Mouse (Mus musculus) liver, embryonic 14.5 days (tissue): ENCODE measurements around the gene BC004004. TPM values are rescaled to one million over a fixed set of nuclear protein-coding genes. Genes with fewer than 3 reads are reported as not detected.

Experiments
- ATAC-seq: fragments of 200-750 bp; cut with Nextera tagmentation; 2 replicates; pipeline ENCODE4 v1.8.0; 2017; ENCODE audit warnings: moderate number of reproducible peaks, mild to moderate bottlenecking, moderate library complexity; ENCODE audit not compliant: insufficient read depth
- DNase-seq, 3 experiments: peaks; one replicate each; pipeline ENCODE4 v3.0.0-alpha.2; 2012 to 2013; ENCODE audit warnings: low read depth in 3 of 3, low spot score in 3 of 3
- H3K27ac ChIP-seq: fragments of 300-500 bp; sonication (generic); 2 replicates; pipeline ENCODE4 v1.5.1; 2014; ENCODE audit warnings: moderate library complexity, mild to moderate bottlenecking, control low read depth, inconsistent platforms
- H3K27me3 ChIP-seq: fragments of 300-500 bp; sonication (generic); 2 replicates; pipeline ENCODE4 v1.6.1; 2014; ENCODE audit warnings: mild to moderate bottlenecking, low read length, moderate library complexity; ENCODE audit not compliant: control insufficient read depth, insufficient read depth
- H3K36me3 ChIP-seq: fragments of 300-500 bp; sonication (generic); replicated peaks from 2 replicates; pipeline ENCODE4 v1.6.1; 2014; ENCODE audit warnings: low read depth; ENCODE audit not compliant: control insufficient read depth, insufficient read depth
- H3K4me1 ChIP-seq, 2 experiments: fragments of 200-500 bp in 1 of 2; fragments of 300-500 bp in 1 of 2; sonication (generic) in 1 of 2; replicated peaks; 2 replicates each; pipeline ENCODE4 v1.6.1; 2012 to 2014; ENCODE audit warnings: antibody characterized with exemption in 1 of 2, inconsistent platforms in 1 of 2, low read length in 1 of 2; ENCODE audit not compliant: control insufficient read depth in 2 of 2, insufficient read depth in 2 of 2
- H3K4me2 ChIP-seq: fragments of 300-500 bp; sonication (generic); 2 replicates; pipeline ENCODE4 v1.6.1; 2014; ENCODE audit warnings: low read depth, mild to moderate bottlenecking, control low read depth, moderate library complexity
- H3K4me3 ChIP-seq, 2 experiments: fragments of 200-500 bp in 1 of 2; fragments of 300-500 bp in 1 of 2; sonication (generic) in 1 of 2; 2 replicates each; pipeline ENCODE4 v1.5.1; 2012 to 2014; ENCODE audit warnings: low read depth in 2 of 2, low read length in 2 of 2, mild to moderate bottlenecking in 2 of 2, control low read depth in 1 of 2, inconsistent platforms in 1 of 2, moderate library complexity in 1 of 2; ENCODE audit not compliant: insufficient read depth in 1 of 2
- H3K9ac ChIP-seq: fragments of 300-500 bp; sonication (generic); replicated peaks from 2 replicates; pipeline ENCODE4 v1.6.1; 2014; ENCODE audit warnings: mild to moderate bottlenecking, control low read depth, moderate library complexity
- H3K9me3 ChIP-seq: fragments of 300-500 bp; sonication (generic); 2 replicates; pipeline ENCODE4 v1.6.1; 2016; ENCODE audit warnings: low read length, mixed read lengths; ENCODE audit not compliant: control insufficient read depth
- CTCF ChIP-seq: IDR thresholded peaks from 2 replicates; pipeline ENCODE4 v1.5.1; 2016; ENCODE audit warnings: antibody characterized with exemption, low read depth, control low read depth
- EP300 ChIP-seq: IDR thresholded peaks from 2 replicates; pipeline ENCODE4 v1.6.1; 2016; ENCODE audit warnings: antibody characterized with exemption, low read depth
- WGBS: fragments of 180-500 bp; shearing (Covaris S2); extraction: QIAGEN DNeasy Blood & Tissue Kit; methylation state at CpG from one replicate; pipeline ENCODE4 v1.1.7; 2014; ENCODE audit not compliant: insufficient replicate concordance; 5-methylcytosine and 5-hydroxymethylcytosine counted together
- polyA plus RNA-seq, 2 experiments: library from polyadenylated mRNA; depleted of rRNA in 1 of 2; stranded (reverse) in 1 of 2; unstranded in 1 of 2; fragments of >200 nt; fragmentation: Nextera tagmentation in 1 of 2; extraction: Ambion mirVana in 1 of 2; gene quantifications; 2 replicates each; pipeline versions ENCODE4 v1.2.1 to v1.2.3; 2012 to 2014

The BC004004 gene
- polyA plus RNA-seq, 2 experiments: 26.1 to 58.1 TPM

DNA sequence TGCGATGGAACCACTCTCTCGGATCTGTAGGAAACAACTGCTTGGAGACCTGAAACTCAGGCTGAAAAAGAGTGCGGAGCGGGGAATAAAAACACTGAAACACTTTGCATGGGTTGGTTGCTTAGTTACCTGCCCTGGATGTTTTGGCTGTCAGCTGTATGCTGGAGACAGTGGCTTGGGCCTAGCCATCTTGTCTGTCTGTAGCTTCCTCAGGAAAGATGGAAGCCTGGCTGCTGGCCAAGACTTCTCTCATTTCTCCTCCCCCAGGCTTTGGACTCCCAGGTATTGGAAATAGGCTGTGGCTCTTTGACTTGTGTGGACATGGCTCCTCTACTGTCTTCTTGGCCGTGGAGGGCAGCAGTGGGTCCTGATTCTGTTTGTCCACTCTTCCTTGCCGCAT lies 32.8 kb downstream of the BC004004 start:
- WGBS: 87% methylated on average over 6 of the region's 6 CpGs

DNA sequence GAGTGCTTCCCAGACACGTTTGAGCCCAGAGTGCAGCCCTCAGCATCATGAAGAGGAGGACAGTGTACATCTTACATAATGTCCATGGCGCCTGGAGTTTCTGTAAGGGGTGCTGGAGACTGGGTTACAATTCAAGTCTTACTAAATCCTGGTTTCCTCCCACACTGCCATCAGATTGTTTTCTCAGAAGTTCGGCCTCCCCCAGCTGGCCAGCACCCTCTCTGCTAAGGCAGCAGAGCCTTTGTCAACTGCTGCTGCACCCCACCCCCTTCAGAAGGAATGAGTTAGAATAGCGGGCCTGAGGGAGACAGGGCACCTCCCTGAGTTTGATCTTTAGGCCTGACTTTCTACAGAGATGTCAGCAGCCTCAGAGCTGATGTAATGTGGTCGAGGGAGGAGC lies 33.6 kb downstream of the BC004004 start:
- H3K9ac ChIP-seq: no peak overlapping the region
- ATAC-seq (no peak), DNase-seq (no peak)
- H3K4me3 ChIP-seq: no peak overlapping the region
- peaks cover 3% of the 10 kb centered on the region for H3K36me3 ChIP-seq
- H3K4me2 ChIP-seq: no peak overlapping the region
- TF ChIP-seq EP300 (no peak), CTCF (no peak)
- H3K9me3 ChIP-seq: no peaks in the 10 kb centered on the region
- no peak overlapping the region for H3K27ac ChIP-seq
- WGBS: 67% methylated on average over 5 of the region's 5 CpGs
- H3K27me3 ChIP-seq: no peaks in the 10 kb centered on the region
- H3K4me1 ChIP-seq: 0 out of 4 replicates have a peak, but pooled peaks cover 0 to 4% of the 10 kb centered on the region in 2 experiments

More for the DNA sequence above, 32.8 kb downstream of the BC004004 start:
- no peaks in the 10 kb centered on the region for H3K27me3 ChIP-seq
- 0 out of 4 replicates have a peak, but pooled peaks cover 0 to 5% of the 10 kb centered on the region in 2 experiments for H3K4me1 ChIP-seq
- no peak overlapping the region for H3K4me3 ChIP-seq
- H3K4me2 ChIP-seq: no peak overlapping the region
- TF ChIP-seq CTCF: no peak
- no peak for TF ChIP-seq EP300
- H3K9ac ChIP-seq: no peak overlapping the region
- peaks cover 3% of the 10 kb centered on the region for H3K36me3 ChIP-seq
- H3K27ac ChIP-seq: no peak overlapping the region
- DNase-seq (no peak), ATAC-seq (no peak)
- H3K9me3 ChIP-seq: no peaks in the 10 kb centered on the region

DNA sequence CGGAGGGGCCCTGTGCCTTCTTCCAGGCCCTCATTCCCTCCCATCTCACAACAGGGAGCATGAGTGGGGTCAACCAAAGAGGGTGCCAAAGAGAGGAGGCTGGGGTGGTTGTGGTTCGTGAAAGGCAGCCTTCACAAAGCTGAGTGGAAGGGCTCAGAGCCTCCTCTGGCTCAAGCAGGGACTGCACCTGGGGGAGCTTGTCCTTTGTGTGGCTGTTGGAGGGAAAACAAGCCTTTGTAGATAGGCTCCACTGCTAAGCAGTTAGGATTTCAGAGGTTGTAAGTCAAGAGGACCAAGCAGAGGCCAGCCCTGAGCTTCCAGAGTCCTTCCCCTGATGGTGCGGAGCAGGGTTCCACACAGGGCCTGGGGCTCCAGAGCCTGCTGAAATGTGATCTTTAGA lies 34.5 kb downstream of the BC004004 start:
- no peak for DNase-seq
- 48% methylated on average over 3 of the region's 3 CpGs for WGBS
- Histone ChIP-seq H3K9me3 (no peaks in the 10 kb centered on the region), H3K36me3 (peaks cover 3% of the 10 kb centered on the region), H3K4me3 (no peak overlapping the region), H3K4me1 (0 out of 4 replicates have a peak, but pooled peaks cover 0 to 3% of the 10 kb centered on the region in 2 experiments), H3K4me2 (no peak overlapping the region), H3K9ac (no peak overlapping the region), H3K27ac (no peak overlapping the region), H3K27me3 (no peaks in the 10 kb centered on the region)
- ATAC-seq: no peak
- TF ChIP-seq EP300 (no peak), CTCF (peak; percentile 19; the same call in 1 of the 2 replicates)

DNA sequence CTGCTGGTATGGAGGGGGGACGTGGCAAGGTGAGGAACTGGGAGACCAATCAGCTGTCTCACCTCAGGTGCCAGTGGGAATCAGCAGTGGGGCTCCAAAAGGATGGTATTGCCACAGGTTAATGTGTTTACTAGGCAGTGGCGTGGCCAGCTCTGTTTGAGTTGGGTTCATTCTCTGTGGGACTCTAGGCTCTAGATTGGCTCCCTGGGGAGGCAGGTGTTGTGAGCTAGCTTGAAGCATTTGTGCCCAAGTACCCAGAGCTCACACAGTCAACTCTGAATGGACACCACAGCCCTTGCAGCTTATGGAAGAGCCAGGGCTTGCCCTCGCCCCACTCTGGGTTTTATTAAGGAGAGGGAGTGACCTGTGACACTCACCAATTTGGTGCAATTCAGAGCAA lies 35.3 kb downstream of the BC004004 start:
- ATAC-seq: no peak
- Histone ChIP-seq H3K9me3 (no peaks in the 10 kb centered on the region), H3K4me2 (no peak overlapping the region), H3K9ac (no peak overlapping the region), H3K27me3 (no peaks in the 10 kb centered on the region), H3K4me1 (0 out of 4 replicates have a peak, but pooled peaks cover 0 to 3% of the 10 kb centered on the region in 2 experiments), H3K27ac (no peak overlapping the region), H3K4me3 (no peak overlapping the region), H3K36me3 (peaks cover 3% of the 10 kb centered on the region)
- no peak for TF ChIP-seq EP300
- no peak for TF ChIP-seq CTCF
- no peak for DNase-seq
- WGBS: 44% methylated on average over 3 of the region's 3 CpGs

DNA sequence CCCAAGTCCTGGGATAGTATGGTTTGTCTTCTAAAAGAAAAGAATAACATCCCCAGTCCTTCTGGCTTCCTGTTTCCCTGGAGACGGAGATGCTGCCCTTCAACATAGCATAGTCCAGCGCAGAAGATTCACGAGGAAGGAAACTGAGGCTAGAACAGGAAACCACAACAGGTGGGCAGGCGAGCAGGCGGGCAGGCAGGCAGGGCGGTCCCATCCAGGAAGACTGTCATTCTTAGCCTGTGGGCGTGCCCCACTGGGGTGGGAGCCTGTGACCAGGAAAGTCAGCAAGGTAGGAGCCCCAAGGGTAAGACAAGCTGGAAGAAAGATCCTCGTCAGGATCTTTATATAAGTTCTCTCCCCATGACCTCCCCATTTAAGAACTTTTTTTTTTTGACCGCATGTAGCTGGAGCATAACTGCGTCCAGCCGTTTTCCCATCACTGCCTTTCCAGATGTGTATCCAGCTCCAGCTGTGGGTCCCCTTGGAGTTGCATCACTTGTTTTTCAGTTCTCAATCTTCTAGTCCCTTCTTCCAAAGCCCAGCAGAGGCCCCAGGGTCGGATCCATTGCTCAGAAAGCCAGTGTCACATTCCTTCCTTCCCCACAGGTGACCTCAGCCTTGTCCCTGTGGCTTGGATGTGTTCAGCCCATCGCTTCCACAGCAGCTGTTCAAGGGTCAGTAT lies 35.9 kb downstream of the BC004004 start:
- H3K4me2 ChIP-seq: no peak overlapping the region
- ATAC-seq: no peak
- no peak for DNase-seq
- no peaks in the 10 kb centered on the region for H3K27me3 ChIP-seq
- 0 out of 4 replicates have a peak, but pooled peaks cover 0 to 3% of the 10 kb centered on the region in 2 experiments for H3K4me1 ChIP-seq
- H3K9me3 ChIP-seq: no peaks in the 10 kb centered on the region
- H3K27ac ChIP-seq: no peak overlapping the region
- 12% methylated on average over 13 of the region's 13 CpGs for WGBS
- TF ChIP-seq EP300 (no peak), CTCF (no peak)
- H3K4me3 ChIP-seq: no peak overlapping the region
- no peak overlapping the region for H3K9ac ChIP-seq
- H3K36me3 ChIP-seq: peaks cover 3% of the 10 kb centered on the region
